Mouse (Mus musculus) macrophage (primary cell): ENCODE results near the gene Ulk4. TPM values are rescaled to one million over a fixed set of nuclear protein-coding genes. Genes with fewer than 3 reads are reported as not detected.

Experiments used
- H3K27ac ChIP-seq: fragments of 350-480 bp; formaldehyde crosslinking; 2 replicates; pipeline ENCODE4 v1.9.0; 2021
- H3K36me3 ChIP-seq: fragments of 350-480 bp; formaldehyde crosslinking; 2 replicates; pipeline ENCODE4 v1.9.0; 2021; ENCODE audit errors: inconsistent target
- H3K4me3 ChIP-seq: fragments of 350-480 bp; formaldehyde crosslinking; 2 replicates; pipeline ENCODE4 v1.9.0; 2021; ENCODE audit errors: inconsistent target
- H3K79me2 ChIP-seq: fragments of 350-480 bp; formaldehyde crosslinking; 2 replicates; pipeline ENCODE4 v1.9.0; 2021; ENCODE audit errors: inconsistent target
- WGBS: methylation state at CpG from one replicate; pipeline ENCODE4 v1.1.7; 2026; ENCODE audit warnings: inconsistent platforms; ENCODE audit not compliant: missing documents; 5-methylcytosine and 5-hydroxymethylcytosine counted together
- polyA plus RNA-seq: library from polyadenylated mRNA; stranded (reverse); fragments of 250-400 nt; gene quantifications from 3 replicates; pipeline ENCODE4 v1.2.4, GENCODE M21; 2018; ENCODE audit warnings: inconsistent platforms

Ulk4 gene
- polyA plus RNA-seq, 1 experiment from 2014 or later, result 2.2 TPM

GRCm38 (mm10) chr9:121099453-121099852, 177.5 kb downstream of the Ulk4 start:
- no peaks in the 10 kb centered on the region for H3K36me3 ChIP-seq
- H3K79me2 ChIP-seq, result no peaks in the 10 kb centered on the region
- no peak overlapping the region for H3K27ac ChIP-seq
- WGBS, result 94% methylated on average over 10 of the region's 10 CpGs
- no peak overlapping the region for H3K4me3 ChIP-seq

- Histone ChIP-seq H3K36me3 (no peaks in the 10 kb centered on the region), H3K79me2 (no peaks in the 10 kb centered on the region), H3K4me3 (no peak overlapping the region), H3K27ac (no peak overlapping the region)
- WGBS, result 86% methylated on average over 7 of the region's 7 CpGs
Measured at GRCm38 (mm10) chr9:121093760-121094159, 183.2 kb downstream of the Ulk4 start.

DNA sequence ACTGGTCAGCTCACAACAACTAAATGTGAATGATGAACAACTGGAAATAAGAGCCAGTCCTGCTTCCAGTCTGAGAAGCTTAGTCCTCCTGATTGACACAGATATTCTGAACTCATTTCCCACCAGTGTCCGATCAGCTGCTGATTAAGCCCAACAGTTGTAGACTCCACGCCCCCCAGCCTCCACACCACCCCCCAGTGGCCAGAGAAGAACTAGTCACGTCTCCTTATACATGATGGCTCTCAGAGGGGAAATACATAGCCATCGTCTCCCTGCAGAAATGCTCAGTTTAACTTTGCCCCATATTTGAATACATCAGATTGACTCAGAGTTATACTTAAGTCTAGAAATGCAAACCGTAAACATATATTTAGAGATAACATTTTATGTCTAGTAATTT, 184.4 kb downstream of the Ulk4 start:
- Histone ChIP-seq H3K79me2 (no peaks in the 10 kb centered on the region), H3K36me3 (no peaks in the 10 kb centered on the region)
- WGBS, result 81% methylated on average over 5 of the region's 5 CpGs

GRCm38 (mm10) chr9:121091016-121091735, 185.8 kb downstream of the Ulk4 start:
- Histone ChIP-seq H3K27ac (no peak overlapping the region), H3K79me2 (no peaks in the 10 kb centered on the region), H3K4me3 (no peak overlapping the region), H3K36me3 (no peaks in the 10 kb centered on the region)
- 88% methylated on average over 10 of the region's 10 CpGs for WGBS

More for the DNA sequence above, 184.4 kb downstream of the Ulk4 start:
- Histone ChIP-seq H3K27ac (no peak overlapping the region), H3K4me3 (no peak overlapping the region)

DNA sequence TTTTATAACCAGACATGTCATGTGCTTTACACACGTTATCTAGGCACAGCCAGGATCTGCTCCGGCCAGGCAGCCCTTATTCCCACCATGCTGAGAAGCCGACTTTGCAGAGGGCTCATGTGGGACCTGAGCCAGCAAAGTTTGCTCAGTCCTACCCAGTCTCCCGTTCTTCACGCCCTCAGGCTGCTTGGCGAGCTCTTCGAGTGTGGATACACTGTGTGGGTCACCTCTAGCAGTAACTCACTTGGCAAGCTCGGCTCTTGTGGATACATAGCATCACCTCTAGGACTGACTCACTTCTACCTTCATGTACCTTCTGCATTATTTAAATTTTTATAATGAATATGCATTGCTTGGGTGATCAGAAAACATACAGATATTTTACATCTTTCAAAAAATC, 189.3 kb downstream of the Ulk4 start:
- no peak overlapping the region for H3K4me3 ChIP-seq
- H3K36me3 ChIP-seq, result no peaks in the 10 kb centered on the region
- no peak overlapping the region for H3K27ac ChIP-seq
- no peaks in the 10 kb centered on the region for H3K79me2 ChIP-seq
- WGBS, result 88% methylated on average over 8 of the region's 8 CpGs

- WGBS, result 92% methylated on average over 4 of the region's 4 CpGs
- Histone ChIP-seq H3K4me3 (no peak overlapping the region), H3K36me3 (no peaks in the 10 kb centered on the region), H3K27ac (no peak overlapping the region), H3K79me2 (no peaks in the 10 kb centered on the region)
Measured at GRCm38 (mm10) chr9:121084191-121084590, 192.8 kb downstream of the Ulk4 start.

DNA sequence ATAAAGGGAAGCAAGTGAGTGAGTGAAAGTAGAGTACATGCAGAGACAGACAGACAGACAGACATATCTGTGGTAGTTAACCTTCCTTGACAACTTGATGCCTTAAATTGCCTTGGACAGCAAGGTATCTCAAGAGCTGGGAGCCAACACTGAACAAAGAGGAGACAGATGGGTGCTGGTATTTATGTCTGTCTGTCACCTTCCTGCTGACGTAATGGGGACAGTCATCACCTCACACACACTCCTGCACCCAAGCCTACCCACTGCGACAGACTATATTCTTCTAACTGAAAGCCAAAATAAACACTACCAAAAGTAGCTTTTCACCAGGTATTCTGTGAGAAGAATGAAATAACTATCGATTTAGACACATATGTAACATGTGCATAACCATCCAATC, 196.2 kb downstream of the Ulk4 start:
- H3K4me3 ChIP-seq, result no peak overlapping the region
- H3K36me3 ChIP-seq, result no peaks in the 10 kb centered on the region
- H3K27ac ChIP-seq, result no peak overlapping the region
- WGBS, result 100% methylated on average over 2 of the region's 3 CpGs
- H3K79me2 ChIP-seq, result no peaks in the 10 kb centered on the region

GRCm38 (mm10) chr9:121080413-121080812, 196.6 kb downstream of the Ulk4 start:
- Histone ChIP-seq H3K27ac (no peak overlapping the region), H3K4me3 (no peak overlapping the region), H3K79me2 (no peaks in the 10 kb centered on the region), H3K36me3 (no peaks in the 10 kb centered on the region)
- WGBS, result 85% methylated on average over 10 of the region's 10 CpGs

- no peaks in the 10 kb centered on the region for H3K36me3 ChIP-seq
- no peak overlapping the region for H3K27ac ChIP-seq
- no peak overlapping the region for H3K4me3 ChIP-seq
- WGBS, result 46% methylated on average over 9 of the region's 9 CpGs
- no peaks in the 10 kb centered on the region for H3K79me2 ChIP-seq
Measured at GRCm38 (mm10) chr9:121079388-121080088, 197.5 kb downstream of the Ulk4 start.

GRCm38 (mm10) chr9:121076291-121076690, 200.7 kb downstream of the Ulk4 start:
- no peaks in the 10 kb centered on the region for H3K79me2 ChIP-seq
- H3K4me3 ChIP-seq, result no peak overlapping the region
- no peaks in the 10 kb centered on the region for H3K36me3 ChIP-seq
- no peak overlapping the region for H3K27ac ChIP-seq
- 84% methylated on average over 12 of the region's 12 CpGs for WGBS

DNA sequence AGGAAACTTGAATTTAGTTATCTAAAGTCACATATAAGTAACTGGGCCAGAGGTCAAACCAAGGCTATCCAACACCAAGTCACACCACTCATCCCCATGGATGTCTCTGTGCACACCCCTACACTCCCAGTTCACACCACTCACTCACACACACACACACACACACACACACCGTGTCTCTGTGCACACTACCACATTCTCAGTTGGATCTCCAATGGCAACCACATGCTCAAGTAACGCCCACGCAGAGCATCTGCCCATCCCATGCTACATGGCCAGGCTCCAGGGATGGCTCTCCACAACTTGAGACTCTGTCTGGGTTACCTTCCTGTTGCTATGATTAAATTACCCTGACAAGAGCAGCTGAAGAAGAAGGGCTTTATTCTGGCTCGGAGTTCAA, 201.8 kb downstream of the Ulk4 start:
- no peaks in the 10 kb centered on the region for H3K79me2 ChIP-seq
- no peaks in the 10 kb centered on the region for H3K36me3 ChIP-seq
- no peak overlapping the region for H3K4me3 ChIP-seq
- WGBS, result 92% methylated on average over 4 of the region's 4 CpGs
- H3K27ac ChIP-seq, result no peak overlapping the region

- H3K27ac ChIP-seq, result no peak overlapping the region
- 100% methylated on average over 3 of the region's 3 CpGs for WGBS
- no peaks in the 10 kb centered on the region for H3K79me2 ChIP-seq
- no peak overlapping the region for H3K4me3 ChIP-seq
- no peaks in the 10 kb centered on the region for H3K36me3 ChIP-seq
Measured at GRCm38 (mm10) chr9:121074726-121075125, 202.3 kb downstream of the Ulk4 start.

DNA sequence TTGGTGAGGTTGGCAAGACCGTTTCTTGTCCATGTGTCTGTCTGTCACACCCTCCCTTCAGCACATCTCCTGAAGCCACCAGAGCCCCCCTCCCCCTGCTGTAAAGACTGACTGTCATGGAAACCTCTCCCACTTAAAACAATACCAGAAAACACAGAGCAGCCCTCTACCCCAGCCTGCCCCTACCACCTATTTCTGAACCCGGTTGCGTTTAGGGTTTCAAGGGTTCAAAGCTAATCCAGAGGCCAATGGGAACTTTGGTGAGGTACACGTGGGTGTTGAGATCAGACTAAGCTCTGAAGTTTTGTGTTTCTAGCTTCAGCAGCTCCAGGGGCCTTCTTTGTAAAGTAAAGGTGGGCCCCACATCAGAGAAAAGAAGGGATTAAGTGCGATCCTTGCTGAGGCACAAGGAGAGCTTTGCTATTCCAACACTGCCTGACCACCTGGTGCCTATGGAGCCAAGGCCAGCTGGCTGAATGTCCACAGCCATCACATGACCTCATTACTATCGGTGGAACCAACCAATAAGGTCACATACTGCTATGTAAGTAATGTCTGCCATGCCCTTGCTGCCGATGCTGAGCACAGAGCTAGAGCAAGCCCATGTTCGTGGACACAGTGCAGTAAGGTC, 204.8 kb downstream of the Ulk4 start:
- H3K36me3 ChIP-seq, result no peaks in the 10 kb centered on the region
- H3K79me2 ChIP-seq, result no peaks in the 10 kb centered on the region
- no peak overlapping the region for H3K27ac ChIP-seq
- 79% methylated on average over 8 of the region's 8 CpGs for WGBS
- H3K4me3 ChIP-seq, result no peak overlapping the region

DNA sequence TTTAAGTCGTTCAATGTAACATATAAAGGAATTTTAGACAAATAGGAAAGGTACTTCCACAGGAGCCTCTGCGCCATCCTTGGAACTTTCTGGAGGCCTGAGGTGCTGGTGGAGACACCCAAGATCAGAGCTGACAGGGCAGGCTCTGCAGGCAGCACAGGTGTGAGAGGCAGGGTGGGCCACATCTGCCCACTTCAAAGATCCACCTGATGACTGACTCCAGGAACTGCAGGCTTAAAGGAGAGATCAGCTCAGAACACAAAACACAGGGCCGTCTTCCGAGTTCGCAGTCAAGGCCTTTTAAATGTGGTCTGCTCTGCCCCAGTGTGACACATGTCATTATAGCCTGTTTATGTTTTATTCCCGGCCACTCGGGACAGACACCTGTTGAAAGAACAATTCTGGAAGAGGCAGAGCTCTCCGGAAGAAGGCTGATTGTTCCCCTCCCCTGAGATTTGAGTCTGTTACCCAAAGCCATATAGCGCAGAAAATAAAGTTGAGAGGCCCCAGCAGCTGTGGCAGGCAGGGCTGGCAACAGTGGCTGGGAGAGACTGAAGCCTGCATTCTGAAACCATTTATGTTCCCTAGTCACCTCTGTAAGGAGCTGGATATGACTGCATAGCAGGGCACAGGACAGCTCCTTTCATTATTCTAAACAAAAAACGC, 205.4 kb downstream of the Ulk4 start:
- Histone ChIP-seq H3K36me3 (no peaks in the 10 kb centered on the region), H3K4me3 (no peak overlapping the region), H3K27ac (no peak overlapping the region), H3K79me2 (no peaks in the 10 kb centered on the region)
- WGBS, result 95% methylated on average over 10 of the region's 10 CpGs

DNA sequence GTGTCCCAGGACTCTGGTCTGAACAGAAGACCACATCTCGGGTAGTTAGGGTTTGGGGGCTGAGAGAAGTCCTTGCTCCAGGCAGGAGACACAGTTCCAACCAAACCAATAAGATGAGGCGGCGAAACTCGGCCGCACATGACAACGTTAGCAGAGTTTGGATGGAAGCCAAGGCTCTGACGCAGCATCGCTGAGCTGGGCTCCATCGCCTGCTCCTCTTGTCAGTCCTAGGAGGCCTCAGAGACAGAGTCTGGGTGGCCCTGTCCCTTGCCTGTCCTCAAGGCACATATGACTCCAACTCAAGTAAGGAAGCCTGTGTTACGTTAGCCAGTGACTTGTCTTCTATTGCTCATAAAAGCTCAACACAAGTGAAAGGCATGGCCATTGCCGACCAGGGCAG, 205.9 kb downstream of the Ulk4 start:
- H3K36me3 ChIP-seq, result no peaks in the 10 kb centered on the region
- H3K27ac ChIP-seq, result no peak overlapping the region
- 83% methylated on average over 11 of the region's 11 CpGs for WGBS
- no peak overlapping the region for H3K4me3 ChIP-seq
- no peaks in the 10 kb centered on the region for H3K79me2 ChIP-seq
